Mouse (Mus musculus) ES-E14 (cell line): ENCODE measurements around the gene Fam213b.

ENCODE experiments used
- CHD2 ChIP-seq: IDR thresholded peaks from 2 replicates; pipeline ENCODE4 v1.6.1; 2014; ENCODE audit warnings: mild to moderate bottlenecking, low read depth, low read length, inconsistent platforms
- MAFK ChIP-seq: IDR thresholded peaks from 2 replicates; pipeline ENCODE4 v1.6.1; 2014; ENCODE audit warnings: mild to moderate bottlenecking, low read depth, low read length, inconsistent platforms; ENCODE audit not compliant: insufficient read depth
- ZC3H11A ChIP-seq: IDR thresholded peaks from 2 replicates; pipeline ENCODE4 v1.6.1; 2012; ENCODE audit warnings: low read depth, mild to moderate bottlenecking, inconsistent platforms, low read length, borderline replicate concordance
- ZNF384 ChIP-seq: IDR thresholded peaks from 2 replicates; pipeline ENCODE4 v1.6.1; 2012; ENCODE audit warnings: low read depth, low read length, inconsistent platforms

DNA sequence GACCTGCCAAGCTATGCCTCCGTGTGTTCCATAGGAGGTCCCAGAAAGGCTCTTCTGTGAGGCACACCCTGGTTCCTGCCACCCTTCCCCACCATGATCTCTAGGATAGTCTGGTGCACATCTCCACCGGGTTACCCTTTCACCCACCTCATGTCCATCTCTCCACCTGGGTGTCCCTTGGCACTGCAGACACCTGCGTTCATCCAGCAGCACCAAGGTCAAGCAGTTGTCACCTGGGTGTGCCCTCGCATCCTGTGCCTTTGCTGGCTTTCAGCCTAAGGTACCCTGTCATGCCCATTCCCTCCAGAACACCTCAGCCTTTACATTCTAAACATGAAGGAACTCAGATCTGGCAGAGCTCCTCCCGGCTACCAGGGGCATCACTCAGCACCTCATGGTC, 32.5 kb downstream of the Fam213b start:
- no peak for TF ChIP-seq MAFK
- TF ChIP-seq CHD2, result no peak
- no peak for TF ChIP-seq ZC3H11A
- no peak for TF ChIP-seq ZNF384
